Mouse (Mus musculus) CH12.LX (cell line): ENCODE measurements at regions not wholly inside any gene's neighbourhood (a gene's known extent, or its start where the extent isn't known, plus 50 kb on each side); places are given as distances from the start of the nearest gene placed in this dataset.

ENCODE experiments used
- DNase-seq: peaks from one replicate; pipeline ENCODE4 v3.0.0-alpha.2; 2013; ENCODE audit errors: extremely low read depth
- H3K27ac ChIP-seq: 2 replicates; pipeline ENCODE4 v1.5.1; 2012; ENCODE audit warnings: low read depth, mild to moderate bottlenecking, control low read depth, moderate library complexity; ENCODE audit not compliant: insufficient read depth
- H3K27me3 ChIP-seq: replicated peaks from 2 replicates; pipeline ENCODE3; 2012; ENCODE audit warnings: inconsistent platforms
- H3K36me3 ChIP-seq, 2 experiments: replicated peaks in 1 of 2; 2 replicates each; pipeline versions ENCODE3 to v1.6.1; 2012; ENCODE audit warnings: inconsistent platforms in 1 of 2, low read length in 1 of 2, mild to moderate bottlenecking in 1 of 2, mixed read lengths in 1 of 2, moderate library complexity in 1 of 2; ENCODE audit not compliant: control insufficient read depth in 1 of 2, insufficient read depth in 1 of 2
- H3K4me1 ChIP-seq, 2 experiments: 2 replicates each; pipeline ENCODE4 v1.6.1; 2012; ENCODE audit warnings: inconsistent platforms in 1 of 2, moderate library complexity in 1 of 2; ENCODE audit not compliant: insufficient read depth in 2 of 2, control insufficient read depth in 1 of 2
- H3K4me2 ChIP-seq: 2 replicates; pipeline ENCODE4 v1.6.1; 2012; ENCODE audit warnings: low read depth, mild to moderate bottlenecking, control low read depth; ENCODE audit not compliant: poor library complexity, insufficient read depth, severe bottlenecking
- H3K4me3 ChIP-seq, 3 experiments: fragments of 150-350 bp in 1 of 3; sonication (generic) in 1 of 3; replicated peaks in 1 of 3; 2 replicates each; pipeline versions ENCODE3 to v1.5.1; 2011 to 2012; ENCODE audit warnings: low read depth in 2 of 3, low read length in 2 of 3, mild to moderate bottlenecking in 2 of 3, moderate library complexity in 2 of 3, control low read depth in 1 of 3, improper control_type of control experiment in 1 of 3, inconsistent platforms in 1 of 3, mixed read lengths in 1 of 3; ENCODE audit not compliant: poor library complexity in 1 of 3
- H3K79me2 ChIP-seq: replicated peaks from 2 replicates; pipeline ENCODE4 v1.6.1; 2012; ENCODE audit warnings: mild to moderate bottlenecking, moderate library complexity; ENCODE audit not compliant: control insufficient read depth, poor library complexity, insufficient read depth, severe bottlenecking; ENCODE audit errors: extremely low read depth
- H3K9ac ChIP-seq: 2 replicates; pipeline ENCODE4 v1.6.1; 2012; ENCODE audit warnings: low read depth, mild to moderate bottlenecking, control low read depth, moderate library complexity; ENCODE audit not compliant: insufficient read depth
- H3K9me3 ChIP-seq: replicated peaks from 2 replicates; pipeline ENCODE3; 2012; ENCODE audit warnings: low read length, inconsistent platforms, mixed read lengths
- CTCF ChIP-seq, 2 experiments: IDR thresholded peaks in 1 of 2; conservative IDR thresholded peaks in 1 of 2; 2 replicates each; pipeline ENCODE4 v1.5.1; 2011 to 2012; ENCODE audit warnings: low read depth in 2 of 2, low read length in 2 of 2, improper control_type of control experiment in 1 of 2, inconsistent platforms in 1 of 2, mild to moderate bottlenecking in 1 of 2, moderate library complexity in 1 of 2
- ELF1 ChIP-seq: IDR thresholded peaks from 2 replicates; pipeline ENCODE4 v1.6.1; 2014; ENCODE audit warnings: low read depth, mild to moderate bottlenecking, inconsistent platforms, low read length, improper control_type of control experiment
- GABPA ChIP-seq: IDR thresholded peaks from 2 replicates; pipeline ENCODE4 v1.6.1; 2012; ENCODE audit warnings: low read depth, low read length, improper control_type of control experiment, inconsistent platforms; ENCODE audit not compliant: insufficient replicate concordance
- KAT2A ChIP-seq: IDR thresholded peaks from 2 replicates; pipeline ENCODE4 v1.6.1; 2012; ENCODE audit warnings: low read length, improper control_type of control experiment, inconsistent platforms; ENCODE audit not compliant: insufficient replicate concordance
- MAFK ChIP-seq: IDR thresholded peaks from 2 replicates; pipeline ENCODE4 v1.6.1; 2011; ENCODE audit warnings: low read length, improper control_type of control experiment; ENCODE audit not compliant: insufficient replicate concordance
- MAZ ChIP-seq: IDR thresholded peaks from 2 replicates; pipeline ENCODE4 v1.6.1; 2012; ENCODE audit warnings: low read depth, mild to moderate bottlenecking, inconsistent platforms, low read length, improper control_type of control experiment, moderate library complexity
- NRF1 ChIP-seq: IDR thresholded peaks from 2 replicates; pipeline ENCODE4 v1.6.1; 2014; ENCODE audit warnings: low read depth, mild to moderate bottlenecking, inconsistent platforms, low read length, improper control_type of control experiment, moderate library complexity
- PAX5 ChIP-seq: IDR thresholded peaks from 2 replicates; pipeline ENCODE4 v1.6.1; 2012; ENCODE audit warnings: low read length, inconsistent platforms, mixed read lengths
- RAD21 ChIP-seq: IDR thresholded peaks from 2 replicates; pipeline ENCODE4 v1.6.1; 2011; ENCODE audit warnings: low read depth, mild to moderate bottlenecking, low read length, improper control_type of control experiment, moderate library complexity
- TCF12 ChIP-seq: IDR thresholded peaks from 2 replicates; pipeline ENCODE4 v1.6.1; 2014; ENCODE audit warnings: low read depth, mild to moderate bottlenecking, inconsistent platforms, low read length, improper control_type of control experiment
- USF1 ChIP-seq: IDR thresholded peaks from 2 replicates; pipeline ENCODE4 v1.6.1; 2014; ENCODE audit warnings: low read depth, mild to moderate bottlenecking, inconsistent platforms, low read length, improper control_type of control experiment
- ZC3H11A ChIP-seq: IDR thresholded peaks from 2 replicates; pipeline ENCODE4 v1.6.1; 2012; ENCODE audit warnings: low read depth, mild to moderate bottlenecking, inconsistent platforms, low read length, improper control_type of control experiment
- ZKSCAN1 ChIP-seq: IDR thresholded peaks from 2 replicates; pipeline ENCODE4 v1.6.1; 2012; ENCODE audit warnings: low read depth, inconsistent platforms, low read length, improper control_type of control experiment, borderline replicate concordance
- ZMIZ1 ChIP-seq: IDR thresholded peaks from 2 replicates; pipeline ENCODE4 v1.6.1; 2012; ENCODE audit warnings: low read depth, mild to moderate bottlenecking, inconsistent platforms, low read length, improper control_type of control experiment
- dilution Hi-C: fragments of 300-500 bp; cut with MboI; formaldehyde crosslinking; loops from 2 replicates; pipeline ENCODE4 v1.14.3; 2020; ENCODE audit warnings: low sequenced_read_pairs; ENCODE audit not compliant: extremely low pct_unique_long_range_greater_than_20kb, extremely low pct_ligation_motif_present
- in situ Hi-C: fragments of 300-500 bp; cut with MboI; formaldehyde crosslinking; loops from 3 replicates; pipeline ENCODE4 v1.14.3; 2019; ENCODE audit warnings: low sequenced_read_pairs, low pct_ligation_motif_present, low pct_unique_long_range_greater_than_20kb, mixed read lengths

- H3K27me3 ChIP-seq, result no peaks in the 10 kb centered on the region
- no peak for DNase-seq
- no peak overlapping the region for H3K27ac ChIP-seq
- TF ChIP-seq NRF1 (no peak), MAFK (no peak), ZKSCAN1 (no peak), MAZ (no peak), ZMIZ1 (no peak), RAD21 (no peak), KAT2A (no peak), TCF12 (no peak), PAX5 (no peak), GABPA (no peak)
- no peak overlapping the region for H3K9ac ChIP-seq
- no peaks in the 10 kb centered on the region for H3K36me3 ChIP-seq
- no peaks in the 10 kb centered on the region for H3K79me2 ChIP-seq
- H3K4me3 ChIP-seq, result no peak overlapping the region
- in situ Hi-C loops (no loop called here), dilution Hi-C loops (no loop called here)
- H3K4me2 ChIP-seq, result no peak overlapping the region
- H3K9me3 ChIP-seq, result peaks cover 13% of the 10 kb centered on the region
- H3K4me1 ChIP-seq, result no peaks in the 10 kb centered on the region
Observed at GRCm38 (mm10) chr2:139298541-139299152, 195.1 kb upstream of the Sptlc3 start.

DNA sequence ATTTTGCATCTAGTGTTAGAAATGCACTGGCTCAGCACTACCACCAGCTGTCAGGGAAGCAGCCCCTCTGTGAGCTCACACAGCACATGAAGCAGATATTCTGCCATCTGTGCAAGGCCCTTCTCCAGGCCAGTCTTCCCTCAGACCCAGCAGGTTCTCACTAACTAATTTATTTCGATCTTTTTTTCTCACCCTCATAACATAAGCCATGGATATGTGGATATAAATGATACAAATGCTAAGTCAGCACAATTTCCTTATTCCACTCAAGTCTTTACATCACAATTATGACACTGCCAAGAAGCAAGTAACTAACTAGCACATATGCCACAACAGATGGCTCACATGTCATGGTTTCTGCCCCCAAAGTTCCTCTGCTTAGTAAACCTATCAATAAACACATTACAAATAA is 182.3 kb upstream of the Sptlc3 start:
- Histone ChIP-seq H3K79me2 (no peaks in the 10 kb centered on the region), H3K27ac (no peak overlapping the region), H3K4me3 (no peak overlapping the region), H3K9me3 (peaks cover 12% of the 10 kb centered on the region), H3K4me1 (no peaks in the 10 kb centered on the region), H3K36me3 (no peaks in the 10 kb centered on the region), H3K27me3 (no peaks in the 10 kb centered on the region), H3K4me2 (no peak overlapping the region), H3K9ac (no peak overlapping the region)
- no peak for TF ChIP-seq CTCF (conservative IDR thresholded peaks at IDR 0.05 in 1 of 2, IDR thresholded peaks at IDR 0.05 in 1 of 2; ENCODE audit: low read depth in 2 of 2, low read length in 2 of 2)
- TF ChIP-seq MAFK, result 0 out of 2 replicates have a peak, but pooled peaks have one; percentile 30
- DNase-seq, result no peak
- dilution Hi-C loops (no loop called here), in situ Hi-C loops (no loop called here)

- no peaks in the 10 kb centered on the region for H3K79me2 ChIP-seq
- H3K27ac ChIP-seq, result no peak overlapping the region
- H3K27me3 ChIP-seq, result no peaks in the 10 kb centered on the region
- no peak overlapping the region for H3K9ac ChIP-seq
- TF ChIP-seq USF1, result no peak
- TF ChIP-seq ELF1, result no peak
- TF ChIP-seq MAZ, result no peak
- TF ChIP-seq ZC3H11A, result no peak
- no peak for DNase-seq
- dilution Hi-C loops, result no loop called here
- H3K4me3 ChIP-seq, result no peak overlapping the region
- H3K9me3 ChIP-seq, result peaks cover 12% of the 10 kb centered on the region
- H3K36me3 ChIP-seq, result no peaks in the 10 kb centered on the region
- no peaks in the 10 kb centered on the region for H3K4me1 ChIP-seq
- no peak overlapping the region for H3K4me2 ChIP-seq
- in situ Hi-C loops, result no loop called here
Observed at GRCm38 (mm10) chr2:139312053-139312452, 181.7 kb upstream of the Sptlc3 start.
